Mouse (Mus musculus): ENCODE data around the gene Golt1a. TPM values are rescaled to one million over a fixed set of nuclear protein-coding genes. Genes with fewer than 3 reads are reported as not detected.

The Golt1a gene
- polyA plus RNA-seq, 1 experiment from 2014 or later: 8.7 TPM

DNA sequence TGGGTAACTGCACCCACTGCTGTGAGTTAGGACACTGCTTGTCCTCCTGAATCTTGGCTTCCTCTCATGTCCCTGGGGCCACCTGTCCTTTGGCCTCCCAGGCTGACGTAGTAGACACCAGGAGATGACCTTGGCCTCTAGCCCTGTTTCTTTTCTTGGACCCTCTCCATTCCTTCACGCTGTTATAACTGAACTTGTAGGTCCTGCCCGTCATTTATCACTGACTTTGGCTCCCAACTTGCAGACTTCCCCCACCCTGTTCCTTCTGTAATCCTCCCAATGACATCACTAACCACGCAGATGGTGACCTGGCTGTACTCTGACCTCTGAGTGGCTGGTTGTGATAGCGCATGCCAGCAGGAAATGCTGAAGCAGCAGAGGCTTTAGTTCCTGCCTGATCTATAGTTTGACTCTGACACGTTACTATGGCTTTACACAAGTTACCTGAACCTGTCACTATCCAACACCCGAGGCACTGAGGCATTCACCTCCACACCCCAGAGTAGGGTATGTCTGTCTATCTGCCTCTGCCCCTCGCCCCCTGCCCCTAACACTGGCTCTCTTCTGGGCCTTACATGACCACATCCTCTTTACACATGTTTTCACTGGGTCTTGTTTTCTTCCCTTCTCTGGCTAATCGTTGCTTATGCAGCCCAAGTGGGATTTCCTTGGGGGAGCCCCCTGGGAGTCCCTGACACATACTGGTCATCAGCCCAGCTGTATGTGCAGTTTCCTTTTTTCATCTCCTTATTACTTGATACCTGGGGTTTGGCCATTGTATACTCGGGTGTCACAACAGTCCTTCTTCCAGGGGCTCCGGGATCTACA lies 38.3 kb downstream of the Golt1a start:
- H3K36me3 ChIP-seq (ENCODE audit: control insufficient read depth, insufficient read depth, low read length): no peaks in the 10 kb centered on the region
- no peak overlapping the region for H3K9ac ChIP-seq (ENCODE audit: low read length)
- no peak overlapping the region for H3K4me2 ChIP-seq (ENCODE audit: low read depth, low read length)
- no peaks in the 10 kb centered on the region for H3K27me3 ChIP-seq (ENCODE audit: control insufficient read depth, insufficient read depth, low read length)
- WGBS: 51% methylated on average over 11 of the region's 11 CpGs
- no peak overlapping the region for H3K4me3 ChIP-seq (replicated peaks; ENCODE audit: low read length)
- H3K27ac ChIP-seq (ENCODE audit: low read length): no peak overlapping the region
- no peaks in the 10 kb centered on the region; the same call in 1 of the 2 replicates for H3K4me1 ChIP-seq (ENCODE audit: control insufficient read depth, insufficient read depth, low read length)
- ATAC-seq (ENCODE audit: insufficient read depth, low FRiP score): peak; percentile 29; the same call in 1 of the 2 replicates
- H3K9me3 ChIP-seq (replicated peaks; ENCODE audit: control insufficient read depth, low read length): no peaks in the 10 kb centered on the region

DNA sequence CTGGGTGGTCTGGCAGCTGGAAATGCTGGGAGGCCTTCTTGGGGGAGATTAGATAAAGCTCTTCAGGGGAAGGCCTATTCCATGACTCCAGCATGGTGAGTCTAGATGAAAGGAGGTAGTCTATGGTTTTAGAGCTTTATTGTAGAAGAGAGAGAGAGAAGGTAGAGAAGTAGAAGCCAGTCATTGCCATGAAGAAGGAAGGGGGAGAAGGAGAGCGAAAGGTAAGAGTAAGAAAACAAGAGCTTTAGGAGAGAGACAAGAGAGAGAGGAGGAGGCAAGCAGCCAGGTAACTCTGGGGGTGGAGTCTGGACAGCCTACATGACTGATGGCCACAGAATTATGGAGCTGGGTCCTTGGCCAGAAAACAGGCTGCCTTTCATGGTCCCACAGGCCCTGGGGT lies 40.6 kb downstream of the Golt1a start, which contains the start of gene Ren1:
Gene Ren1, plus strand, starts transcription at position 301 of the 400 bp plus-strand sequence.
- no peaks in the 10 kb centered on the region for H3K27me3 ChIP-seq (ENCODE audit: control insufficient read depth, insufficient read depth, low read length)
- no peaks in the 10 kb centered on the region for H3K36me3 ChIP-seq (ENCODE audit: control insufficient read depth, insufficient read depth, low read length)
- no peak within 1 kb of the TSS for H3K27ac ChIP-seq (ENCODE audit: low read length)
- no peak for ATAC-seq (ENCODE audit: insufficient read depth, low FRiP score)
- 87% methylated on average over 1 of the region's 1 CpGs for WGBS
- H3K4me3 ChIP-seq (replicated peaks; ENCODE audit: low read length): no peak within 1 kb of the TSS
- H3K4me1 ChIP-seq (ENCODE audit: control insufficient read depth, insufficient read depth, low read length): no peaks in the 10 kb centered on the region; the same call in 1 of the 2 replicates
- no peaks in the 10 kb centered on the region for H3K9me3 ChIP-seq (replicated peaks; ENCODE audit: control insufficient read depth, low read length)
- H3K4me2 ChIP-seq (ENCODE audit: low read depth, low read length): no peak within 1 kb of the TSS
- no peak within 1 kb of the TSS for H3K9ac ChIP-seq (ENCODE audit: low read length)

DNA sequence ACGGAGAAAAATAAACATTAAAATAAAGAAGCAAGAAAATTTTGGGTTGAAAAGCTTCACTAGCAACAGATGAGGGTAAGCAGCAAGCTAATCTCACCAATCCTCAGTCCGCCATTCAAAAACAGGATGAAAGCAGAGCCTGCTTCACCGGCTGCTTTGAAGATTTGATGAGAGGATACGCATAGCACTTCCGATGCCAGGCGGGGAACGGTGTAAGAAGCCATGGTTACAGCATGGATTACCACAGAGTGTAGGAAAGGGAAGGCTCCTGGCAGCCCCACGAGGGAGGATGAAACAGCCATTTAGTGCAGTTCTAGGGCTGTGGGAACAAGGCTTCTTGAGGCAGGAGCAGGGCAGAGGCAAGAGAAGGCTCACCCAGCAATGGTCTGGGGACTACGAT lies 42.2 kb downstream of the Golt1a start:
- H3K36me3 ChIP-seq (ENCODE audit: control insufficient read depth, insufficient read depth, low read length): no peaks in the 10 kb centered on the region
- no peaks in the 10 kb centered on the region for H3K27me3 ChIP-seq (ENCODE audit: control insufficient read depth, insufficient read depth, low read length)
- no peaks in the 10 kb centered on the region; the same call in 1 of the 2 replicates for H3K4me1 ChIP-seq (ENCODE audit: control insufficient read depth, insufficient read depth, low read length)
- ATAC-seq (ENCODE audit: insufficient read depth, low FRiP score): no peak
- no peaks in the 10 kb centered on the region for H3K9me3 ChIP-seq (replicated peaks; ENCODE audit: control insufficient read depth, low read length)
- H3K4me2 ChIP-seq (ENCODE audit: low read depth, low read length): no peak overlapping the region
- WGBS: 57% methylated on average over 9 of the region's 9 CpGs
- H3K9ac ChIP-seq (ENCODE audit: low read length): no peak overlapping the region
- no peak overlapping the region for H3K4me3 ChIP-seq (replicated peaks; ENCODE audit: low read length)
- no peak overlapping the region for H3K27ac ChIP-seq (ENCODE audit: low read length)

DNA sequence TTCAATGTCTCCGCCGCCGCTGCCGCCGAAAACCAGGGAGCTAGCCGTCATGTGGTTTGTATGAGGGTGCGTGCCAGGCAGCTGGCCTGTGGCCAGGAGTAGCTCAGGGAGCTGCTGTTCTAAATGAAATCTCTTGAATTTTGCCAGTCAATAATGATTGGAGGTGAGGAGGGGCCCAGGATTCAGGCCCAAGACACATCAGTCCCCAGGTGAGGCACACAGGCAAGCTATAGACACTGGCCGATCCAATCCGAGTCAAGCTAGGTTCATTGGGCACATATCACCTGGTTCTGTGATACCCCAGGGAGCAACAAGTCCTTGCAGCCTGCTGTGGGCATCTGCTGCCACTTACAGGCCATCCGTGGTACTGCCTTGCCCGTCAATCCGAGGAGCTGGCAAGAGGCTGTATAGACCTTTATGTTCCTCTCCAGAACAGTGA lies 43.8 kb downstream of the Golt1a start:
- no peak for ATAC-seq (ENCODE audit: insufficient read depth, low FRiP score)
- H3K27me3 ChIP-seq (ENCODE audit: control insufficient read depth, insufficient read depth, low read length): no peaks in the 10 kb centered on the region

DNA sequence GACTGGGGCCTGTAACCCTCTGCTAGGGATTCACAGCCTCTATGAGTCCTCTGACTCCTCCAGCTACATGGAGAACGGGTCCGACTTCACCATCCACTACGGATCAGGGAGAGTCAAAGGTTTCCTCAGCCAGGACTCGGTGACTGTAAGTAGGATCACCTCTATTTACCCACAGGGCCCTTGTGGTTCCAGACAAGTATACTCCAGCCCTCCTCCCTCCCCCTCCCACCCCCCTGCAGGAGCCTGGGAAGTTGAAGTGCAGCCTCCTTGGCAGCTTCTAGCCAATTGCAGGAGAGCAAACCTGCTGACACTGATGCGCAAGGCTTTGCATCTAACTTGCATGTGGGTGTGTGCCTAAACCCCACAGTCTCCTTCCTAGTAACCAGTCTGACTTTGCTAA lies 45.9 kb downstream of the Golt1a start:
- Histone ChIP-seq H3K4me1 (ENCODE audit: control insufficient read depth, insufficient read depth, low read length) (no peaks in the 10 kb centered on the region; the same call in 1 of the 2 replicates), H3K27ac (ENCODE audit: low read length) (no peak overlapping the region), H3K9me3 (replicated peaks; ENCODE audit: control insufficient read depth, low read length) (no peaks in the 10 kb centered on the region), H3K9ac (ENCODE audit: low read length) (no peak overlapping the region), H3K4me2 (ENCODE audit: low read depth, low read length) (no peak overlapping the region), H3K4me3 (replicated peaks; ENCODE audit: low read length) (no peak overlapping the region), H3K27me3 (ENCODE audit: control insufficient read depth, insufficient read depth, low read length) (no peaks in the 10 kb centered on the region), H3K36me3 (ENCODE audit: control insufficient read depth, insufficient read depth, low read length) (no peaks in the 10 kb centered on the region)
- no peak for ATAC-seq (ENCODE audit: insufficient read depth, low FRiP score)
- WGBS: 37% methylated on average over 5 of the region's 5 CpGs

More for the DNA sequence above, 43.8 kb downstream of the Golt1a start:
- Histone ChIP-seq H3K4me2 (ENCODE audit: low read depth, low read length) (no peak overlapping the region), H3K4me1 (ENCODE audit: control insufficient read depth, insufficient read depth, low read length) (no peaks in the 10 kb centered on the region; the same call in 1 of the 2 replicates), H3K27ac (ENCODE audit: low read length) (no peak overlapping the region), H3K9ac (ENCODE audit: low read length) (no peak overlapping the region), H3K4me3 (replicated peaks; ENCODE audit: low read length) (no peak overlapping the region), H3K36me3 (ENCODE audit: control insufficient read depth, insufficient read depth, low read length) (no peaks in the 10 kb centered on the region), H3K9me3 (replicated peaks; ENCODE audit: control insufficient read depth, low read length) (no peaks in the 10 kb centered on the region)
- WGBS: 41% methylated on average over 12 of the region's 12 CpGs

DNA sequence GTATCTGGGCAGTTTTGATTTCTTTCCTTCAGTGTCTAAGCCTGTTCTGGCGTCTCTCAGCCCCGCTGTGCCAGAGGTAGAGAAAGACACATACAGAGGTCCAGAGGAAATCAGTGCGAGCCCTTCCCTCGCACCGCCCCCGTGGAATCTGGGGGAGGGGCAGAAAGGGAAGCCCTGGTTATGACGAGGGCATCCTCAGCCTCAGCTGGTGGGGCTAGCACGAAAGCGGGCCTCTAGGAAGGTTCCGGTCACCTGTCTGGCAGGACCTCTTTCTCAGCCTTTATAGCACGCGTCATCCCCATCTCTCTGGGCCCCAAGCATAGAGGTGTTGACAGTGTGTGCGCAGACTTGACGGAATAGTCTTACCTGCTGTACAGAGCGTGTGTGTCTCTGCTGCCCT lies 46.3 kb downstream of the Golt1a start:
- ATAC-seq (ENCODE audit: insufficient read depth, low FRiP score): no peak
- no peak overlapping the region for H3K27ac ChIP-seq (ENCODE audit: low read length)
- WGBS: 55% methylated on average over 15 of the region's 15 CpGs

DNA sequence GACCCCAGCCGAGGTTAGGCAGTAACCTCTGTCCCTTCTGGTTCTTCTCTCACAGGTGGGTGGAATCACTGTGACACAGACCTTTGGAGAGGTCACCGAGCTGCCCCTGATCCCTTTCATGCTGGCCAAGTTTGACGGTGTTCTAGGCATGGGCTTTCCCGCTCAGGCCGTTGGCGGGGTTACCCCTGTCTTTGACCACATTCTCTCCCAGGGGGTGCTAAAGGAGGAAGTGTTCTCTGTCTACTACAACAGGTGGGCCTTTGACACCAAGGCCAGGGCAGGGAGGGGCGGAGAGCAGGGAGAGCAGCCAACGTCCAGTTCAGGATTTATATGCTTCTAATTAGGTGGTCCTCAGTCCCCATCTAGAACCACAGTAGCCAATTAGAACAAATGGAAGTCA lies 46.7 kb downstream of the Golt1a start:
- Histone ChIP-seq H3K27me3 (ENCODE audit: control insufficient read depth, insufficient read depth, low read length) (no peaks in the 10 kb centered on the region), H3K4me1 (ENCODE audit: control insufficient read depth, insufficient read depth, low read length) (no peaks in the 10 kb centered on the region), H3K27ac (ENCODE audit: low read length) (no peak overlapping the region), H3K9me3 (replicated peaks; ENCODE audit: control insufficient read depth, low read length) (no peaks in the 10 kb centered on the region), H3K36me3 (ENCODE audit: control insufficient read depth, insufficient read depth, low read length) (no peaks in the 10 kb centered on the region), H3K9ac (ENCODE audit: low read length) (no peak overlapping the region), H3K4me3 (replicated peaks; ENCODE audit: low read length) (no peak overlapping the region), H3K4me2 (ENCODE audit: low read depth, low read length) (no peak overlapping the region)
- 49% methylated on average over 8 of the region's 8 CpGs for WGBS
- no peak for ATAC-seq (ENCODE audit: insufficient read depth, low FRiP score)

More for the DNA sequence above, 46.3 kb downstream of the Golt1a start:
- Histone ChIP-seq H3K9ac (ENCODE audit: low read length) (no peak overlapping the region), H3K9me3 (replicated peaks; ENCODE audit: control insufficient read depth, low read length) (no peaks in the 10 kb centered on the region), H3K4me3 (replicated peaks; ENCODE audit: low read length) (no peak overlapping the region), H3K4me1 (ENCODE audit: control insufficient read depth, insufficient read depth, low read length) (no peaks in the 10 kb centered on the region), H3K4me2 (ENCODE audit: low read depth, low read length) (no peak overlapping the region), H3K36me3 (ENCODE audit: control insufficient read depth, insufficient read depth, low read length) (no peaks in the 10 kb centered on the region), H3K27me3 (ENCODE audit: control insufficient read depth, insufficient read depth, low read length) (no peaks in the 10 kb centered on the region)

DNA sequence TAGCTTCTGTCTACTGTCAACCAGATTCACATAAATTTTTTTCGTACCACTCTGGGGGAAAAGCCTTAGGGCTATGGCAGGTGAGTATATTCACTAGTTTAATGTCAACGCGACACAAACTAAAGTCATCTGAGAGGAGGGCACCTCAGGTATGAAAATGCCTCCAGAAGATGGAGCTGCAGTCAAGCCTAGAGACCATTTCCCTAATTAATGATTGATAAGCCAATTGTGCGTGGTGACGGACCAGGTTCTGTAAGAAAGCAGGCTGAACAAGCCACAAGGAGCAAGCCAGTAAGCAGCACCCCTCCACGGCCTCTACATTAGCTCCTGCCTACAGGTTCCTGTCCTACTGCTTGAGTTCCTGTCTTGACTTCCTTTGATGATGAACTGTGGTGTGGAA lies 51.4 kb downstream of the Golt1a start:
- Histone ChIP-seq H3K36me3 (ENCODE audit: control insufficient read depth, insufficient read depth, low read length) (no peaks in the 10 kb centered on the region), H3K4me2 (ENCODE audit: low read depth, low read length) (no peak overlapping the region), H3K27ac (ENCODE audit: low read length) (no peak overlapping the region), H3K4me1 (ENCODE audit: control insufficient read depth, insufficient read depth, low read length) (peaks cover 5% of the 10 kb centered on the region), H3K27me3 (ENCODE audit: control insufficient read depth, insufficient read depth, low read length) (peaks cover 7% of the 10 kb centered on the region; the same call in 1 of the 2 replicates), H3K4me3 (replicated peaks; ENCODE audit: low read length) (no peak overlapping the region), H3K9ac (ENCODE audit: low read length) (no peak overlapping the region), H3K9me3 (replicated peaks; ENCODE audit: control insufficient read depth, low read length) (no peaks in the 10 kb centered on the region)
- ATAC-seq (ENCODE audit: insufficient read depth, low FRiP score): no peak
- 89% methylated on average over 6 of the region's 6 CpGs for WGBS

DNA sequence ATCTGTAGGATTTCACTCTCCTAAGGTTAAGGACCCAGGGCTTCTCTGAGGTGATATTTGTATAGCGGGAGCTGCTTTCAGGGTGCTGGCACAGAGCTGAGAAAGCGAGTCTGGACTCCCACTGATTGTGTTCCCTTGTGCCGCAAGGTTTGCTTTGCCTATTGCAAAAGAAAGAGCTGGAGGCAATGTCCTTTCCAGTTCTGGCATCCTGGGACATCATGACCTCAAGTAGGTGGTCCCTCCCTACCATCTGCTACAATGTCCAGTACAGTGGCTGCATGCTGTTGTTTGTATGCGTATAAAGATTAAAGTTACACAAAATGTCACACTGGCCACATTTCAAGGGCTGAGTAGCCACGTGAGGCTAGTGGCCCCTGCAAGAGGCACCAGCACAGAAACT lies 52.5 kb downstream of the Golt1a start:
- Histone ChIP-seq H3K36me3 (ENCODE audit: control insufficient read depth, insufficient read depth, low read length) (no peaks in the 10 kb centered on the region), H3K9me3 (replicated peaks; ENCODE audit: control insufficient read depth, low read length) (no peaks in the 10 kb centered on the region), H3K4me1 (ENCODE audit: control insufficient read depth, insufficient read depth, low read length) (peaks cover 10% of the 10 kb centered on the region), H3K27ac (ENCODE audit: low read length) (no peak overlapping the region), H3K27me3 (ENCODE audit: control insufficient read depth, insufficient read depth, low read length) (peaks cover 7% of the 10 kb centered on the region; the same call in 1 of the 2 replicates), H3K9ac (ENCODE audit: low read length) (no peak overlapping the region), H3K4me3 (replicated peaks; ENCODE audit: low read length) (no peak overlapping the region), H3K4me2 (ENCODE audit: low read depth, low read length) (no peak overlapping the region)
- WGBS: 86% methylated on average over 5 of the region's 5 CpGs
- ATAC-seq (ENCODE audit: insufficient read depth, low FRiP score): no peak
